Mouse (Mus musculus) neural tube, embryonic 14.5 days (tissue): ENCODE results near the gene Ugt1a6a. TPM values are rescaled to one million over a fixed set of nuclear protein-coding genes. Genes with fewer than 3 reads are reported as not detected.

Experiments used
- ATAC-seq: fragments of 200-750 bp; cut with Nextera tagmentation; 2 replicates; pipeline ENCODE4 v1.8.0; 2017; ENCODE audit warnings: low read depth, mild to moderate bottlenecking, moderate TSS enrichment, moderate library complexity
- H3K27ac ChIP-seq: fragments of 300-500 bp; sonication (generic); 2 replicates; pipeline ENCODE4 v1.5.1; 2014; ENCODE audit warnings: low read depth, mild to moderate bottlenecking, control low read depth, low read length, moderate library complexity, mixed read lengths
- H3K27me3 ChIP-seq: fragments of 300-500 bp; sonication (generic); 2 replicates; pipeline ENCODE4 v1.6.1; 2014; ENCODE audit warnings: low read length; ENCODE audit not compliant: control insufficient read depth, insufficient read depth
- H3K36me3 ChIP-seq: fragments of 300-500 bp; sonication (generic); 2 replicates; pipeline ENCODE4 v1.6.1; 2014; ENCODE audit warnings: low read length, mixed read lengths; ENCODE audit not compliant: control insufficient read depth, insufficient read depth
- H3K4me1 ChIP-seq: fragments of 300-500 bp; sonication (generic); 2 replicates; pipeline ENCODE4 v1.6.1; 2014; ENCODE audit warnings: low read length; ENCODE audit not compliant: control insufficient read depth, insufficient read depth
- H3K4me2 ChIP-seq: fragments of 300-500 bp; sonication (generic); 2 replicates; pipeline ENCODE4 v1.6.1; 2014; ENCODE audit warnings: mild to moderate bottlenecking, low read depth, low read length, control low read depth
- H3K4me3 ChIP-seq: fragments of 300-500 bp; sonication (generic); 2 replicates; pipeline ENCODE4 v1.5.1; 2014; ENCODE audit warnings: low read depth, low read length, control low read depth, mixed read lengths
- H3K9ac ChIP-seq: fragments of 300-500 bp; sonication (generic); replicated peaks from 2 replicates; pipeline ENCODE4 v1.6.1; 2014; ENCODE audit warnings: low read depth, mild to moderate bottlenecking, control low read depth, low read length, mixed read lengths
- H3K9me3 ChIP-seq: fragments of 300-500 bp; sonication (generic); 2 replicates; pipeline ENCODE4 v1.6.1; 2016; ENCODE audit warnings: low read length; ENCODE audit not compliant: control insufficient read depth
- WGBS: fragments of 180-500 bp; shearing (Covaris S2); extraction: QIAGEN DNeasy Blood & Tissue Kit; methylation state at CpG from one replicate; pipeline ENCODE4 v1.1.7; 2014; 5-methylcytosine and 5-hydroxymethylcytosine counted together
- polyA plus RNA-seq: library from polyadenylated mRNA; unstranded; fragments of >200 nt; fragmentation: Nextera tagmentation; extraction: Ambion mirVana; gene quantifications from 2 replicates; pipeline ENCODE4 v1.2.1, GENCODE M21; 2014

Ugt1a6a gene
- polyA plus RNA-seq, 1 experiment from 2014 or later, result 0.76 TPM

DNA sequence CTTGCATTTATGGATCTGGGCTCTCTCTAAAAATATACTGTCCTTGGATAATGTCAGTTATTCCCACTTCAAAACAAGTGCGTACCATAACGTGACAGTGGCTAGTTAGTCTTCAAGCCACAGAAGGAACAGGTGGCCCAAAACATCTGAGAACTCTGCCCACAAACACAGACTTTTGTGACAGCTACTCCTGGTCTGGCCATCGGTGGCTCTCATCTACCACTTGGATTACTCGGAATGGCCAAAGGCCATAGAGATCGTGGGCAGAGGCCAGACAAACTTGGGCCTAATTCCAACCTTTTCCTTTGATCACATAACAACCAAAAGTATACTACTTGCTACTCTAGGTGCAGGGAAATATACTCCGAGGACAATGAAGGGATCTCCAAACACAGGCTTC, 133.5 kb downstream of the Ugt1a6a start:
- Histone ChIP-seq H3K4me2 (no peak overlapping the region), H3K9ac (no peak overlapping the region), H3K36me3 (peaks cover 76% of the 10 kb centered on the region), H3K27me3 (no peaks in the 10 kb centered on the region), H3K9me3 (no peaks in the 10 kb centered on the region), H3K27ac (no peak overlapping the region), H3K4me1 (no peaks in the 10 kb centered on the region), H3K4me3 (no peak overlapping the region)
- WGBS, result 89% methylated on average over 6 of the region's 6 CpGs
- no peak for ATAC-seq

Other genes with a start within 250 kb of the Ugt1a6a start
- 22.0 and 22.1 TPM in 2 replicates for gene Usp40, start 126.3 kb upstream of the Ugt1a6a start, polyA plus RNA-seq
- not detected in 2 replicates for gene Ugt1a10, start 79.4 kb upstream of the Ugt1a6a start, polyA plus RNA-seq
- gene Ugt1a9, start 64.0 kb upstream of the Ugt1a6a start, polyA plus RNA-seq, result not detected in 2 replicates
- not detected in 2 replicates for gene Ugt1a8, start 47.0 kb upstream of the Ugt1a6a start, polyA plus RNA-seq
- gene Ugt1a7c, start 39.7 kb upstream of the Ugt1a6a start, polyA plus RNA-seq, result 0.32 and 1.1 TPM in 2 replicates
- gene Ugt1a6b, start 31.6 kb upstream of the Ugt1a6a start, polyA plus RNA-seq, result not detected in 2 replicates
- not detected in 2 replicates for gene Ugt1a5, start 31.2 kb downstream of the Ugt1a6a start, polyA plus RNA-seq
- 0.15 TPM in 1 of 2 replicates, not detected in the other for gene Ugt1a2, start 65.8 kb downstream of the Ugt1a6a start, polyA plus RNA-seq
- gene Dnajb3, start 71.0 kb downstream of the Ugt1a6a start, polyA plus RNA-seq, result 12.4 and 13.3 TPM in 2 replicates
- gene Ugt1a1, start 77.2 kb downstream of the Ugt1a6a start, polyA plus RNA-seq, result not detected in 2 replicates
- gene Mroh2a, start 92.2 kb downstream of the Ugt1a6a start, polyA plus RNA-seq, result 0.71 and 0.95 TPM in 2 replicates
- gene Hjurp, start 142.8 kb downstream of the Ugt1a6a start, polyA plus RNA-seq, result 55.8 and 71.7 TPM in 2 replicates
- 0.07 TPM in 1 of 2 replicates, not detected in the other for gene Trpm8, start 142.9 kb downstream of the Ugt1a6a start, polyA plus RNA-seq